Mouse (Mus musculus) cerebellum, adult 9-11 months (tissue): ENCODE data around the gene Ttc29.

ENCODE experiments used
- DNase-seq: peaks from one replicate; pipeline ENCODE4 v3.0.0; 2022

Gene Ttc29

DNA sequence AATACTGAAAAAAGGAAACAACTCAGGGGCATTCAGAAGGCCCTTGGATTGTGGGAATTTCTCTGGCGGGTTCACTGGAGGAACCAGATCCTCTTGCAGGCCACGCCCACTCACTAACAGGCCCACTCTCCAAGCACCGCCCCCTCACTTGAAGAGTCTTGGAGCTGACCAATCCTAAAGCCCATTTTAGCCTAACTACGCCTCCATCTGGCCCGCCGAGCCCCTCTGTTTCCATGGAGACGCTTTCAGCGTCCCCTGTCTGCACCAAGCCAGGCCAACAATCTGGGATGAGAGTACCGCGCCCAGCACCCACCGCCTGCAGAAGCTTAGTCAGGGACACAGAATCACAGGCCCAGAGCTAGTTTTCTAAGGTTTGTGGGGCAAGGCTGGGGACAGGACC is at the start of gene Ttc29:
Gene Ttc29 (plus strand): TSS at position 224 of the 400 bp plus-strand sequence.
- DNase-seq: no peak

GRCm38 (mm10) chr8:78171351-78171750 is 41.7 kb upstream of the Ttc29 start:
- no peak for DNase-seq

DNA sequence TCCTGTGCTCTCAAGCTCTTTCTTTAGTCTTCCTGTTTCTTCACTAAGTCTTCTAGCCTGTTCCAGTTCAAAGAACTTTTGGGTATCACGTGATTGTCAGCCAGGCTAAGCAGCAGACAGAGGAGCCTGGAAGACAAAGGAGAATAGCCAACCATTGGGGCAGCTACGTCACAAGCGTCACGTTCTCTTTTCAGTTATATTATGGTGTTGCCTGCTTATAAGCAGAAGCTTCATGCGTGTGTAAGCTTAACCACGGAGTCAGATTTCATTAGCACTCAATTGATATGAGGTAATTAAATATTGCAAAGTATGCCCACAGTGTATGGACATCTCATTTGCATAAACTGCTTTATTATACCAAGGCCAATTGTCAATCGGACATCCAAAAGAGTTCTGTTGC is 30.4 kb upstream of the Ttc29 start:
- no peak for DNase-seq

DNA sequence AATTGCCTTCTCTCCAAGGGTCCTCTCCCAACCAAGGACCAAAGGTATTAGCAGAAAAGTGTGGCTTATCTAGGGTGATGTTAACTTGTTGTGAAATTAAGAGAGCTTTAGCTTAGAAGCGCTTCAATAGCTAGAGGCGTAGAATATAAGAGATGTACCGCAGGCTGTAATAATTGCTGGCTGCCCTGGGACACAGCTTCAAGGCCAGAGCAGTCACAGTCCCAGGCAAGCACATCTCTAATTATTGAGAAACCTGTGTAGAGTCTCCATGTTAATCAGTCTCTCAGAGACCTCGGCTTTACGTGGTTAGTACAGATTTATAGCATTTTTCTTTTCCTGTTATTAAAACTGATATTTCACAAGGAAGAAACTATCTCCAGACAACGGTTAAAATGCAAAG is 29.7 kb upstream of the Ttc29 start:
- DNase-seq: no peak

DNA sequence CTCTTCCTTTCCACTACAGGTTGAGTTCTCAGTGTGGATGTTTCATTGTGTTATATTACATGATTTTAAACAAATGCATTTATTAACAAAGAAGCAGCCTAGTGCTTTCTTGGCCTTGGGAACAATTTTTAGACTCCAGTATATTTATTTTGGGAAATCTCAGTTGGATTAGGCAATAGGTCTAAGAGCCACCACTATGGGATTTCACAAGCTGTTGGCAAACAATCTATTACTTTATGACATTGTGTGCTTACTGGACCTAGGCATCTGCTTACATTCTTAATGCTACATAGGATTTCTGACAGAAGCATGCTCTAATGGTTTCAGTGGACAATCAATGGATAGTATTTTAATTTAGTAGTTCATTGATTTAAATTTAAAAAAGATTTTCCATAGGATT is 26.0 kb upstream of the Ttc29 start:
- no peak for DNase-seq

- DNase-seq: no peak
These were observed 8.9 kb upstream of the Ttc29 start for GRCm38 (mm10) chr8:78204229-78204628.

DNA sequence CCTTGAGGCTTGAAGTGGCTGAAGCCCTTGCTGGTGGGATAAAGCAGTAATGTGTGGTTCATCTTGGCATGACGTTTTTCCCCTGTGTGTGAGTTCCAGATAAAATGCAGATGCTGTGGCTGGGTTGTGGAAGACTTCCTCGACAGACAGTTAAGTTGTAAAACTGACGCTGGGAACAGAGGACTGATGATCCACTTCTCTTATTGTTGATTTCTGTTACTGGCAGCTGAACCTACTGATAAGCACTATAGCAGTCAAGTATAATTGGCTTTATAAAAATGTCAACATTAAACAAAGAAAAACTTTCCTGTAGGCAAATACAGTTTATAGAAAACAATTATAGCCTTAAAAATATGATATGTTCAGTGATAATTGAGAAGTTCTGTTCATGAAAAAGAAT is 2.7 kb upstream of the Ttc29 start:
- DNase-seq: no peak

DNA sequence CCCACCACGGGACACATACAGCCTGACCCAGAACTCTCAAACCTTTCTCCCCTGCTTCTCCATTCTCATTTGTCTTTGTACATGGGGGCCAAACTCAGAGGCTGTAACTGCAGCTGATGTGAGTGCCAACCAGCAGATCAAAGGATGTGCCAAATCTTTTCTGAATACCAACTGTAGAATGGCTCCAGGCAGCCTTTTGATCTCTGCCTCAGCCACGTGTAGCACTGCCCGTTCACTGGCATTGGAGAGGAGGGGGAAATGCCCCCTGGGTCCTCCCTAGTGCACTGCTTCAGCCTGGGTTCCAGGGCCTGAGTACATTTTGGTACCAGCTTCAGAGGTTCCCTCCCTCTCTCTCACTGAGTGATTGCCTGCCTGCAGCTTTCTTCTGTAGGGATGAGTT is 1.5 kb downstream of the Ttc29 start:
- no peak for DNase-seq

DNA sequence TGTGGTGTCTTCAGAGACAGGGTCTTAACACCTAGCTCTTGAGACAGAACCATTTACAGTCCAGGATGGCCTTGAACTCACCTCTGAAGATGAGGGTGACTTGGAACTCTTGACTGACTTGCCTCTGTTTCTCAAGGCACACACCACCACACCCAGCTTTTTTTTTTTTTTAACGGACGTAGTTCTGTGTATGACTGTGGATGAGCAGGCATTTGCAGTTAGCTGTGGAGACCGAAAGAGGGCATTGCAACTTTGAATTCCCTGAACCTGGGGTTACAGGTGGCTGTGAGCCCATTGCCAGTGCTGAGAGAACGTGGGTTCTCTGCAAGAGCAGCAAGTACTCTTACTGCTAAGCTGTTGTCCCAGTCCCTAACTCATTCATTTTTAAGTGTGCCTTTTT is 13.0 kb downstream of the Ttc29 start:
- DNase-seq: no peak

GRCm38 (mm10) chr8:78230721-78231120 is 17.6 kb downstream of the Ttc29 start:
- no peak for DNase-seq

- no peak for DNase-seq
These were observed 20.0 kb downstream of the Ttc29 start for GRCm38 (mm10) chr8:78232870-78233707.

DNA sequence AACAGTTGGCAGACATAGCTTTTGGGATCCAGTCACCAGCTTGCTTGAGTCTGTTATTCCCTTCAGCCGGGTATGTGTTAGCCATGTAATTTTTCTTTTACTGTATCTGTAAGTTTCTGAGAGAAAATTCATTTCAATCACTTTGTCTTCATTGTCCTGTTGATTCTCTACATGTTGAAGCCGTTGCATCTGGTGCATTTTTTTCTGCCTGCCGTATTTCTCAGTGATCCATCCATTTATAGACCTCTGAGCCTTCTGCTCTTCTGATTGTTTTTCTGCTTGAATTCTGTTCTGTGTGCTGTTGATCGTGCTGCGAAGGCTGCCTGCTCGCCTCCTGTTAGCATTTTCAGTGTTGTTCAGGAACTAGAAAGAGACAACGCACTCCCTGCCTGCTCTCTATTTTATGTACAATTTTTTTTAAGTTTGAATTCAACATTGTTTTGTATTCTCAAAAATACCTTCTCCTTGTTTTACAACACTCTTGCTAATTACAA is 20.7 kb downstream of the Ttc29 start:
- DNase-seq: no peak

DNA sequence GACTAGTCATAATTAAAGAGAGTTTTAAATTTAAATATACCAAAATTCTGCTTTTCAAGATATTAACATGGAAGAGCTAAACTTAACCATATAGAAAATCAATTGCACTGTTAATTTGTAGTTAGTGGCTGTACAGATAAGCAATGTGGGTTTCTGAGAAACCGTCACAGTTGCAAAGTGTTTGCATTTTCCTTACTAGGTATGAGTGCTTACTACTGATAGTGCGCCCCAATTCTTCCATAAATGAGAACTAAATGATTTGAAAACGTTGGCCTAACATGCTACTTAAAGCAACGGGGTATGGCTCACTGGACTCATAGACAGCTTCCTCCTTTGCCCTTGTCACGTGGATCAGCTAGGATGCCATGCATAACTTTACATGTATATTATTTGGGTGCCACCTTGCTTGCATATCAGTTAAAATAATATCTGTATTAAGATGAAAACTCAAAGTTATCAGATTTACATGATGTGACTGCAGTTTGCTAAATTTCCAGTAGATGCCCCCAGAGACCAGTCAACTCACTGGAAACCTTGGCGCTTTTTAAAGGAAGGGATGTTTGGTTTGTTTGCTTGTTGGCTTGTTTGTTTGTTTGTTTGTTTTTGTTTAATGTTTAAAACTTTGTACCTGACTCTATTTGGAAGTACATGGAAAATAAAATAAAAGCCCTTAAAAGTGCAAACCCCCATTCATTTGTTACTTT is 25.0 kb downstream of the Ttc29 start:
- DNase-seq: no peak

- no peak for DNase-seq
These were observed 38.0 kb downstream of the Ttc29 start for GRCm38 (mm10) chr8:78251115-78251514.

DNA sequence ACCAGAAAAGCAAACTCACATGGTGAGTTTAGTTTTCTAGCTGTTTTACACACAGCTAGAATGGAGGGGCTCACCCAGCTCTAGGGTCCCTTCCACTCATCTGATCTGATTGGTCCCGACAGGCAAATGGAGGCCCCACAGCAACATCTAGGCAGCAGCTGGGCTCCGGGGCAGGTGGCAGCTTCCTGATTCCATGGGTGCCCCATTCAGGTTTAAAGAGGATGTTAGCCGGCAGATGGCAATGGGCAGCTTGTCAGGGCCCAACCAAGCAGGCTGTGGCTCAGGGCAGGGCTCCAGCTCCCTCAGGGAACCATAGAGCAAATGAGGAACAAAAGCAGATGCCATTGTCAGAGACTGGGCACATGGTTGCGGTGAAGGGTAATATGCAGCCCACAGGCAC is 41.3 kb downstream of the Ttc29 start:
- DNase-seq: peak; percentile 55

- no peak for DNase-seq
These were observed 41.9 kb downstream of the Ttc29 start for GRCm38 (mm10) chr8:78255011-78255410.

DNA sequence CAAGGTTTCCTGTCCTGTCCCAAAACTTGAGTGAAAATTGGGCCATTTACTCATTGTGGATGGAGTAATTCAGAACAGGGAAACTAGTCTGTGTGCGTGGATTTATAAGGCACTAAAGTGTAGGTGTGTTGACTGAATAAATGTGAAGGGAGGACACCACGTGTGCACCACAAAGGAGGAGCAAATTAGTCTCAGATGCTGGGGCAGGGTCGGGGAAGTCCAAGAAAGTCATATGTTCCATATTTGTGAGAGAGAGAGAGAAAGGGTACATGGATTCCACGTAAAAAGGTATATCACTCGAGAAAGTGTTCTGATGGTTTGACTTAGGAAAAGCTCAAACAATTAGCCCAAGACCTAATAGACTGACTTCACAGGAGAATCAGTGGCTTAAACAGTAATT is 52.4 kb downstream of the Ttc29 start:
- no peak for DNase-seq

GRCm38 (mm10) chr8:78266231-78266630 is 53.1 kb downstream of the Ttc29 start:
- DNase-seq: no peak

GRCm38 (mm10) chr8:78267894-78268411 is 54.9 kb downstream of the Ttc29 start:
- DNase-seq: no peak

GRCm38 (mm10) chr8:78269281-78269680 is 56.2 kb downstream of the Ttc29 start:
- DNase-seq: no peak

DNA sequence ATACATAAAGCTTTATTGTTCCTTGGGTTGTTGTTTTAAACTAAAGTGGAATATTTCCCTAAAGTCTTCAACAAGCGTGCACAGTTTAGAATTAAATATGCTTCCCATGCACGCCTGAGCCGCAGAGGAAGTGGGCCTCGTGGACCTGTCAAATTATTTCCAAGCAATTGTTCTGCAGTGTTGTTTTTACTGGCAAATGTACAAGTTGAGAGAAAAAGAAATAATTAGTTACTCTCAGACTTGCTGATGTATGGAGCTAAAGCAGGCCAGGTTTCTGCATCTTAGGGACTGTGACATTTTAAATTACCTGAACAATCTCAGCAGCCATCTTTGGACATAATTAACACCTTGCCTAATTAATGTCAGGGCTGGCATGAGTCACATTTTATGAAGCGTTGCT is 58.3 kb downstream of the Ttc29 start:
- no peak for DNase-seq

GRCm38 (mm10) chr8:78276120-78276519 is 63.0 kb downstream of the Ttc29 start:
- DNase-seq: no peak

- no peak for DNase-seq
These were observed 64.3 kb downstream of the Ttc29 start for GRCm38 (mm10) chr8:78277411-78277810.

DNA sequence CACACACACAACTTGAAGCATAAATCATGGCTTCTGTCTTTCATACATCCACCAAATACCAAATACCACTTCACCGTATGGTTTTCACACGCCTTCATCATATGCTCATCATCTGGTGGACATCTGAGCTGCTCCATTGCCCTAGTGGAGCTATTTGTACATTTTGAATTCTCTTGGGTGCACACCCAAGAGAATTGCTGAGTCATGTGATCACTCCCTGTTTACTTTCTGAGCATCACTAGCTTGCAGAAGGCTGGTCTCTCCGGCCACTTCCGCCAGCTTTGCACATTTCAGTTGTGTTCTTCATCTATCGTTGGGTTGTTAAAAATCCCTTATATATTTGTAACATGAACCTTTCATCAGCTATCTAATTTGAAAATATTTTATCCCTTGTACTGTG is 65.5 kb downstream of the Ttc29 start:
- no peak for DNase-seq
